Mouse (Mus musculus) lung, postnatal 0 days (tissue): ENCODE measurements around the gene Wasf2. TPM values are rescaled to one million over a fixed set of nuclear protein-coding genes. Genes with fewer than 3 reads are reported as not detected.

ENCODE experiments used
- ATAC-seq: fragments of 200-750 bp; cut with Nextera tagmentation; 2 replicates; pipeline ENCODE4 v1.8.0; 2017; ENCODE audit warnings: moderate library complexity
- DNase-seq: peaks from one replicate; pipeline ENCODE4 v3.0.0-alpha.2; 2016; ENCODE audit warnings: low spot score
- H3K27ac ChIP-seq: fragments of 300-500 bp; sonication (generic); 2 replicates; pipeline ENCODE4 v1.5.1; 2014; ENCODE audit warnings: antibody characterized with exemption, mild to moderate bottlenecking, low read length, mixed read lengths
- H3K27me3 ChIP-seq: fragments of 300-500 bp; sonication (generic); replicated peaks from 2 replicates; pipeline ENCODE4 v1.6.1; 2014; ENCODE audit warnings: low read length, mixed read lengths; ENCODE audit not compliant: insufficient read depth
- H3K36me3 ChIP-seq: fragments of 300-500 bp; sonication (generic); 2 replicates; pipeline ENCODE4 v1.6.1; 2014; ENCODE audit warnings: low read length, mixed read lengths; ENCODE audit not compliant: insufficient read depth
- H3K4me1 ChIP-seq: fragments of 300-500 bp; sonication (generic); 2 replicates; pipeline ENCODE4 v1.6.1; 2014; ENCODE audit warnings: antibody characterized with exemption, low read depth, low read length, mixed read lengths; ENCODE audit not compliant: insufficient read depth
- H3K4me2 ChIP-seq: fragments of 300-500 bp; sonication (generic); replicated peaks from 2 replicates; pipeline ENCODE4 v1.6.1; 2014; ENCODE audit warnings: low read depth, mild to moderate bottlenecking, low read length, moderate library complexity, mixed read lengths
- H3K4me3 ChIP-seq: fragments of 300-500 bp; sonication (generic); 2 replicates; pipeline ENCODE4 v1.5.1; 2014; ENCODE audit warnings: low read depth, low read length
- H3K9ac ChIP-seq: fragments of 300-500 bp; sonication (generic); replicated peaks from 2 replicates; pipeline ENCODE4 v1.6.1; 2014; ENCODE audit warnings: low read depth, mild to moderate bottlenecking
- H3K9me3 ChIP-seq: fragments of 300-500 bp; sonication (generic); 2 replicates; pipeline ENCODE4 v1.6.1; 2016; ENCODE audit warnings: low read length, mixed read lengths
- CTCF ChIP-seq: IDR thresholded peaks from 2 replicates; pipeline ENCODE4 v1.5.1; 2016; ENCODE audit warnings: antibody characterized with exemption, mild to moderate bottlenecking
- EP300 ChIP-seq: IDR thresholded peaks from 2 replicates; pipeline ENCODE4 v1.6.1; 2016; ENCODE audit warnings: antibody characterized with exemption, mild to moderate bottlenecking, control low read depth
- WGBS: fragments of 180-500 bp; shearing (Covaris S2); extraction: QIAGEN DNeasy Blood & Tissue Kit; methylation state at CpG from one replicate; pipeline ENCODE4 v1.1.7; 2014; 5-methylcytosine and 5-hydroxymethylcytosine counted together
- microRNA-seq: library from miRNA; unstranded; fragments of <30 nt; microRNA quantifications from one replicate; pipeline ENCODE4, GENCODE M21; 2016
- polyA plus RNA-seq: library from polyadenylated mRNA; unstranded; fragments of >200 nt; fragmentation: Nextera tagmentation; extraction: Ambion mirVana; gene quantifications from 2 replicates; pipeline ENCODE4 v1.2.1, GENCODE M21; 2015

The Wasf2 gene
- polyA plus RNA-seq, 1 experiment from 2014 or later: 149 TPM

- Histone ChIP-seq H3K9me3 (no peaks in the 10 kb centered on the region), H3K36me3 (no peaks in the 10 kb centered on the region), H3K27me3 (no peaks in the 10 kb centered on the region), H3K4me1 (peaks cover 5% of the 10 kb centered on the region; the same call in 1 of the 2 replicates), H3K27ac (peak overlapping the region; percentile 99; the same call in 1 of the 2 replicates), H3K4me2 (peak overlapping the region; percentile 96; the same call in 1 of the 2 replicates), H3K4me3 (0 out of 2 replicates have a peak overlapping the region, but pooled peaks have one; percentile 77), H3K9ac (no peak overlapping the region)
- ATAC-seq (no peak), DNase-seq (no peak)
- WGBS: 59% methylated on average over 9 of the region's 9 CpGs
- TF ChIP-seq EP300 (no peak), CTCF (no peak)
These were observed 112.4 kb downstream of the Wasf2 start for GRCm38 (mm10) chr4:133242710-133243109.

- peak; percentile 19; the same call in 1 of the 2 replicates for TF ChIP-seq EP300
- no peak for TF ChIP-seq CTCF
- no peak overlapping the region for H3K4me3 ChIP-seq
- peak overlapping the region; percentile 99; the same call in 1 of the 2 replicates for H3K27ac ChIP-seq
- 24% methylated on average over 13 of the region's 13 CpGs for WGBS
- DNase-seq (no peak), ATAC-seq (no peak)
- H3K9me3 ChIP-seq: no peaks in the 10 kb centered on the region
- H3K36me3 ChIP-seq: no peaks in the 10 kb centered on the region
- no peak overlapping the region for H3K9ac ChIP-seq
- H3K27me3 ChIP-seq: no peaks in the 10 kb centered on the region
- H3K4me1 ChIP-seq: peaks cover 5% of the 10 kb centered on the region; the same call in 1 of the 2 replicates
- 0 out of 2 replicates have a peak overlapping the region, but pooled peaks have one; percentile 14 for H3K4me2 ChIP-seq
These were observed 113.2 kb downstream of the Wasf2 start for GRCm38 (mm10) chr4:133243538-133243937.

- no peaks in the 10 kb centered on the region for H3K9me3 ChIP-seq
- H3K9ac ChIP-seq: no peak overlapping the region
- H3K4me1 ChIP-seq: peaks cover 5% of the 10 kb centered on the region; the same call in 1 of the 2 replicates
- ATAC-seq: no peak
- WGBS: 73% methylated on average over 1 of the region's 1 CpGs
- no peaks in the 10 kb centered on the region for H3K36me3 ChIP-seq
- TF ChIP-seq EP300 (no peak), CTCF (no peak)
- no peak overlapping the region for H3K4me2 ChIP-seq
- H3K4me3 ChIP-seq: no peak overlapping the region
- H3K27ac ChIP-seq: no peak overlapping the region
- no peak for DNase-seq
- H3K27me3 ChIP-seq: no peaks in the 10 kb centered on the region
These were observed 114.0 kb downstream of the Wasf2 start for GRCm38 (mm10) chr4:133244289-133244688.

- Histone ChIP-seq H3K9ac (no peak overlapping the region), H3K27ac (no peak overlapping the region), H3K4me3 (no peak overlapping the region), H3K4me2 (0 out of 2 replicates have a peak overlapping the region, but pooled peaks have one; percentile 14), H3K9me3 (no peaks in the 10 kb centered on the region), H3K4me1 (peaks cover 13% of the 10 kb centered on the region; the same call in 1 of the 2 replicates), H3K36me3 (peaks cover 13% of the 10 kb centered on the region), H3K27me3 (0 out of 2 replicates have a peak, but pooled peaks cover 21% of the 10 kb centered on the region)
- 33% methylated on average over 15 of the region's 15 CpGs for WGBS
- DNase-seq (peak; percentile 57), ATAC-seq (peak; percentile 66)
- no peak for TF ChIP-seq CTCF
- TF ChIP-seq EP300: peak; percentile 86
These were observed 116.8 kb downstream of the Wasf2 start for GRCm38 (mm10) chr4:133247072-133247471.

- TF ChIP-seq EP300: no peak
- Histone ChIP-seq H3K36me3 (peaks cover 13% of the 10 kb centered on the region), H3K27me3 (0 out of 2 replicates have a peak, but pooled peaks cover 24% of the 10 kb centered on the region), H3K9me3 (no peaks in the 10 kb centered on the region), H3K4me1 (peaks cover 7% of the 10 kb centered on the region; the same call in 1 of the 2 replicates), H3K4me2 (no peak overlapping the region), H3K4me3 (no peak overlapping the region), H3K9ac (no peak overlapping the region), H3K27ac (no peak overlapping the region)
- ATAC-seq (no peak), DNase-seq (peak; percentile 11)
- 61% methylated on average over 13 of the region's 13 CpGs for WGBS
These were observed 117.6 kb downstream of the Wasf2 start for GRCm38 (mm10) chr4:133247806-133248449.

Small RNA genes within 50 kb of the gene (microRNA-seq; reads per million reads assigned to microRNA genes)
- 0.98 reads per million for gene Mir7017

Other genes with a start within 250 kb of the Wasf2 start
- gene Stx12, start 246.0 kb upstream of the Wasf2 start, polyA plus RNA-seq: 80.8 and 85.9 TPM in 2 replicates
- 53.9 and 57.6 TPM in 2 replicates for gene Fam76a, start 207.9 kb upstream of the Wasf2 start, polyA plus RNA-seq
- 4.0 and 4.7 TPM in 2 replicates for gene Fgr, start 156.4 kb upstream of the Wasf2 start, polyA plus RNA-seq
- gene Ahdc1, start 119.2 kb upstream of the Wasf2 start, polyA plus RNA-seq: 3.9 and 4.4 TPM in 2 replicates
- gene Cd164l2, start 81.6 kb downstream of the Wasf2 start, polyA plus RNA-seq: 8.7 and 10.3 TPM in 2 replicates
- not detected in 2 replicates for gene Gpr3, start 82.0 kb downstream of the Wasf2 start, polyA plus RNA-seq
- 7.8 and 18.7 TPM in 2 replicates for gene Map3k6, start 110.3 kb downstream of the Wasf2 start, polyA plus RNA-seq
- 3.1 and 3.3 TPM in 2 replicates for gene Sytl1, start 132.6 kb downstream of the Wasf2 start, polyA plus RNA-seq
- gene Tmem222, start 147.3 kb downstream of the Wasf2 start, polyA plus RNA-seq: 47.2 and 58.1 TPM in 2 replicates
- 9.2 and 9.9 TPM in 2 replicates for gene Wdtc1, start 223.0 kb downstream of the Wasf2 start, polyA plus RNA-seq
- 5.4 and 6.0 TPM in 2 replicates for gene Slc9a1, start 239.2 kb downstream of the Wasf2 start, polyA plus RNA-seq